Mouse (Mus musculus) liver, postnatal 0 days (tissue): ENCODE measurements around the gene Gm19345. TPM values are rescaled to one million over a fixed set of nuclear protein-coding genes. Genes with fewer than 3 reads are reported as not detected.

Source experiments
- ATAC-seq: fragments of 200-750 bp; cut with Nextera tagmentation; 2 replicates; pipeline ENCODE4 v1.8.0; 2017; ENCODE audit warnings: mild to moderate bottlenecking, moderate library complexity
- DNase-seq: peaks from one replicate; pipeline ENCODE4 v3.0.0-alpha.2; 2016
- H3K27ac ChIP-seq: fragments of 300-500 bp; sonication (generic); 2 replicates; pipeline ENCODE4 v1.5.1; 2014; ENCODE audit warnings: antibody characterized with exemption, moderate library complexity, mild to moderate bottlenecking, low read depth
- H3K27me3 ChIP-seq: fragments of 300-500 bp; sonication (generic); 2 replicates; pipeline ENCODE4 v1.6.1; 2014; ENCODE audit warnings: low read length, control low read depth, mixed read lengths; ENCODE audit not compliant: insufficient read depth
- H3K36me3 ChIP-seq: fragments of 300-500 bp; sonication (generic); replicated peaks from 2 replicates; pipeline ENCODE4 v1.6.1; 2014; ENCODE audit warnings: mild to moderate bottlenecking, control low read depth, low read length, moderate library complexity, mixed read lengths; ENCODE audit not compliant: insufficient read depth
- H3K4me1 ChIP-seq: fragments of 300-500 bp; sonication (generic); 2 replicates; pipeline ENCODE4 v1.6.1; 2014; ENCODE audit warnings: antibody characterized with exemption, mild to moderate bottlenecking, control low read depth; ENCODE audit not compliant: insufficient read depth
- H3K4me2 ChIP-seq: fragments of 300-500 bp; sonication (generic); 2 replicates; pipeline ENCODE4 v1.6.1; 2014; ENCODE audit warnings: low read depth, mild to moderate bottlenecking, low read length, moderate library complexity, mixed read lengths
- H3K4me3 ChIP-seq: fragments of 300-500 bp; sonication (generic); 2 replicates; pipeline ENCODE4 v1.5.1; 2014; ENCODE audit warnings: low read depth, low read length
- H3K9ac ChIP-seq: fragments of 300-500 bp; sonication (generic); replicated peaks from 2 replicates; pipeline ENCODE4 v1.6.1; 2014; ENCODE audit warnings: mild to moderate bottlenecking, moderate library complexity
- H3K9me3 ChIP-seq: fragments of 300-500 bp; sonication (generic); 2 replicates; pipeline ENCODE4 v1.6.1; 2016; ENCODE audit warnings: mild to moderate bottlenecking, control low read depth, low read length, mixed read lengths
- CTCF ChIP-seq: sonication (generic); IDR thresholded peaks from 2 replicates; pipeline ENCODE4 v1.5.1; 2016; ENCODE audit warnings: antibody characterized with exemption, low read depth
- EP300 ChIP-seq: IDR thresholded peaks from 2 replicates; pipeline ENCODE4 v1.6.1; 2016; ENCODE audit warnings: antibody characterized with exemption, low read depth, mild to moderate bottlenecking
- WGBS: fragments of 180-500 bp; shearing (Covaris S2); extraction: QIAGEN DNeasy Blood & Tissue Kit; methylation state at CpG from one replicate; pipeline ENCODE4 v1.1.7; 2014; ENCODE audit not compliant: insufficient replicate concordance; 5-methylcytosine and 5-hydroxymethylcytosine counted together
- polyA plus RNA-seq: library from polyadenylated mRNA; unstranded; fragments of >200 nt; fragmentation: Nextera tagmentation; extraction: Ambion mirVana; gene quantifications from 2 replicates; pipeline ENCODE4 v1.2.1, GENCODE M21; 2015

The Gm19345 gene
- polyA plus RNA-seq, 1 experiment from 2014 or later = 0.18 TPM

GRCm38 (mm10) chr7:19813579-19814122 is 38.2 kb upstream of the Gm19345 start:
- no peak for TF ChIP-seq CTCF
- no peak for TF ChIP-seq EP300
- H3K4me1 ChIP-seq = peaks cover 28% of the 10 kb centered on the region
- H3K4me3 ChIP-seq = no peak overlapping the region
- 48% methylated on average over 6 of the region's 6 CpGs for WGBS
- ATAC-seq = no peak
- no peak overlapping the region for H3K27ac ChIP-seq
- H3K9ac ChIP-seq = no peak overlapping the region
- no peak overlapping the region for H3K4me2 ChIP-seq
- no peaks in the 10 kb centered on the region for H3K27me3 ChIP-seq
- H3K9me3 ChIP-seq = no peaks in the 10 kb centered on the region
- DNase-seq = no peak
- peaks cover 22% of the 10 kb centered on the region for H3K36me3 ChIP-seq

DNA sequence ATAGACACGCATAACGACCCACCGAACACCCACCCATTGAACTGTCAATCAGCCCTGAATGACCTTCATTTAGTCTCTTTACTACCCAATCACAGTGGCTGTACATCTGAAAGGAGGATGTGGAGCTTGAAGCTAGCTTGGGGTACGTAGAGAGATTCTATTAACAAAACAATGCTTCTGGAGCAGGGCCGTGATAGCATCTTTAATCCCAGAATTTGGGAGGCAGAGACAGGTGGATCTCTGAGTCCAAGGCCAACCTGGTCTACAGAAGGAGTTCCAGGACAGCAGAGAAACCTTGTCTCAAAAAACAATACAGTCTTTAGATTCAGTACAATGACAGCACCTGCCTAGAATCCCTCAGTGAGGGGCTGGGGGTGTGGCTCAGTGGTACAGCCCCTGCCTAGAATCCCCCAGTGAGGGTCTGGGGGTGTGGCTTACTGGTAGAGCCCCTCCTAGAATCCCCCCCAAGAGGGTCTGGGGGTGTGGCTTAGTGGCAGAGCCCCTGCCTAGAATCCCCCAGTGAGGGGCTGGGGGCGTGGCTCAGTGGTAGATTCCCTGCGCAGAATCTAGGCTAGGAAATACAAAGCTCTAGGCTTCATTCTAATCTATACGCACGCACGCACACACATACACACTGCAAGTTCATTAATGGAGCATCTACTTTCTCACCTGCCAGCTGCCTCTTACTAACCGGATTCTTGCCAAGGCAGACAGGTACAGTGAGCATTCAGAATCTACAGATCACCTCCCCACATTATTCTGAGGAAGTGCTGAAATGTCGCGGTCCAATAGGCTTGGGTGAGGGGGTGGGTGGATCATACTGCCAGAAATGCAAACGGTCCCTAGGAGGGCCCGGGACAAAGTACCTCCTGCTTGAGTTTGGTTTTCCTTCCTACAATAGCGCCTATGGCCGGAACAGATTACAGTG is 36.2 kb upstream of the Gm19345 start:
- Histone ChIP-seq H3K9me3 (no peaks in the 10 kb centered on the region), H3K4me3 (peak overlapping the region; percentile 56), H3K36me3 (peaks cover 19% of the 10 kb centered on the region), H3K27me3 (no peaks in the 10 kb centered on the region), H3K27ac (peak overlapping the region; percentile 98), H3K4me2 (peak overlapping the region; percentile 72), H3K4me1 (peaks cover 35% of the 10 kb centered on the region), H3K9ac (peak overlapping the region; percentile 69)
- no peak for TF ChIP-seq EP300
- TF ChIP-seq CTCF = no peak
- peak; percentile 9; the same call in 1 of the 2 replicates for ATAC-seq
- WGBS = 33% methylated on average over 17 of the region's 17 CpGs
- no peak for DNase-seq

DNA sequence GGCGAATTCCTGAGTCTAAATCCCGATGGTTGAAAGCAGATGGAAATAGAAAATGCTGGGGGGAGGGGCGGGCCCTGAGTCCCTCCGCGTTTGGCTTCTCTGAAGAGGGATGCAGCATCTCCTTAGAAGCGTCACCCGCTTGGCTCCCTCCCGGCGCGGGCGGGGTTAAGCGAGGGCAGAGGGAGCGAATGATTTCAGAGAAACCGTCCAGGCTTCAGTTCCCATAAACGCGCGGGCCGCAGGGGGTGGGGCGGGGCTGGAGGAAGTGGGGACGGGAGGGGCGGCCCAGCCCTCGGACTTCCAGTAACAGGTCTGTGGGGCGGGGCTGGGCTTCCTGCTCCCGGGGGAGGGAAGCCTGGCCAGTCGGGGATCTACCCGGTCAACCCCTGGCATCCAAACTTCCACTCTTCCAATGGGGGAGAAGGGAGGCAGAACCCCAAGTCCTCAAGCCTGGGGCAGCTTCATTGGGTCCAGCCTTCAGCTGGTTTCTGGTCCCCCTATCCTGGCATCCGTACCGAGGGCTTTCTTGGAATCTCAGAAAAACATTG is 35.5 kb upstream of the Gm19345 start:
- DNase-seq = peak; percentile 93
- Histone ChIP-seq H3K4me3 (peak overlapping the region; percentile 56), H3K4me2 (peak overlapping the region; percentile 72), H3K9ac (peak overlapping the region; percentile 69), H3K27me3 (no peaks in the 10 kb centered on the region), H3K4me1 (peaks cover 38% of the 10 kb centered on the region), H3K27ac (peak overlapping the region; percentile 98), H3K9me3 (no peaks in the 10 kb centered on the region), H3K36me3 (peaks cover 19% of the 10 kb centered on the region)
- peak; percentile 79 for ATAC-seq
- TF ChIP-seq EP300 (peak; percentile 78), CTCF (no peak)
- 1% methylated on average over 22 of the region's 28 CpGs for WGBS

DNA sequence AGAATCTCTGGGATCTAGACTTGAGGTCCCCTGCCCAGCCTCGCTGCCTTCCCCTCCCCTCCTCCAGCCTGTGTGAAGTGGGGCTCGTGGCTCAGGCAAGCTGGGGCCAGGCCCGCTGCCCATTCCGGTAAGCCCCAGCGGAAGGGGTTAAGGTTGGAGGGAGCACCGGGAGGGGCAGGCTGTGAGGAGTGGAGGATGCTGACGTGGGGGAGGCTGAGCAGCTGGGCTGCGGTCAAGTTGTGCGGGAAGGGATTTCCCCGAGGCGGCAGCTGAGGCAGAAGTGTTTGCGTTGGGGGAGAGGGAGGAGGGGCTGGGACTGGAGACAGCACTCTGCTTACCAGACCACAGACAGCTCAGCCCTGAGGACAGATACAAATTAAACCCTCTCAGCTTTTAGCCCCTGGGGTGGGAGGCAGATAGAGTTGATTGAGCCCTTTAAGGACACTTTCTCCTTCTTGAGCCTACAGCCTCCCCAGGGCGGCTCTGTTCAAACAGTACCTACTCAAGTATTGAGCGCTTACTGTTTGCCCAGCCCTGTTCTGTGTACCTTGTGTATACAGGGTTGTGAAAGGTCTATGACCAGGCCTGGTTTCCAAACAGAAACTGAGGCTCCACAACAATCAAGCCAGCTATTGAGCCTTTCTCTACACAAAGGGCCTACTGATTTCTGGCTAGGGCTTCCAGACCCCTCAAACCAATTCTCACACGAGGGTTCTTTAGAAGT is 34.3 kb upstream of the Gm19345 start:
- 6% methylated on average over 15 of the region's 15 CpGs for WGBS
- ATAC-seq (peak; percentile 79), DNase-seq (peak; percentile 82)
- peak overlapping the region; percentile 69 for H3K9ac ChIP-seq
- H3K36me3 ChIP-seq = peaks cover 12% of the 10 kb centered on the region
- TF ChIP-seq CTCF = no peak
- TF ChIP-seq EP300 = peak; percentile 25; the same call in 1 of the 2 replicates
- peak overlapping the region; percentile 98 for H3K27ac ChIP-seq
- no peaks in the 10 kb centered on the region for H3K9me3 ChIP-seq
- H3K27me3 ChIP-seq = no peaks in the 10 kb centered on the region
- peak overlapping the region; percentile 56 for H3K4me3 ChIP-seq
- peaks cover 42% of the 10 kb centered on the region for H3K4me1 ChIP-seq
- peak overlapping the region; percentile 72 for H3K4me2 ChIP-seq

- DNase-seq = no peak
- H3K27me3 ChIP-seq = no peaks in the 10 kb centered on the region
- H3K27ac ChIP-seq = peak overlapping the region; percentile 98
These were observed 33.4 kb upstream of the Gm19345 start for GRCm38 (mm10) chr7:19818440-19818839.

GRCm38 (mm10) chr7:19818875-19819274 is 32.9 kb upstream of the Gm19345 start:
- Histone ChIP-seq H3K27me3 (no peaks in the 10 kb centered on the region), H3K4me1 (peaks cover 49% of the 10 kb centered on the region), H3K4me3 (no peak overlapping the region), H3K9me3 (no peaks in the 10 kb centered on the region), H3K9ac (no peak overlapping the region), H3K4me2 (no peak overlapping the region), H3K27ac (peak overlapping the region; percentile 98), H3K36me3 (peaks cover 12% of the 10 kb centered on the region)
- WGBS = 78% methylated on average over 7 of the region's 7 CpGs
- no peak for DNase-seq
- TF ChIP-seq EP300 (no peak), CTCF (no peak)
- no peak for ATAC-seq

More at GRCm38 (mm10) chr7:19818440-19818839, 33.4 kb upstream of the Gm19345 start:
- no peak overlapping the region for H3K4me2 ChIP-seq
- no peak overlapping the region for H3K4me3 ChIP-seq
- H3K4me1 ChIP-seq = peaks cover 46% of the 10 kb centered on the region
- WGBS = 73% methylated on average over 5 of the region's 5 CpGs
- H3K9me3 ChIP-seq = no peaks in the 10 kb centered on the region
- ATAC-seq = no peak
- H3K36me3 ChIP-seq = peaks cover 12% of the 10 kb centered on the region
- no peak overlapping the region for H3K9ac ChIP-seq
- no peak for TF ChIP-seq CTCF
- TF ChIP-seq EP300 = no peak
